Mouse (Mus musculus): ENCODE data around the gene Rev3l. TPM values are rescaled to one million over a fixed set of nuclear protein-coding genes. Genes with fewer than 3 reads are reported as not detected.

The Rev3l gene
- total RNA-seq (2022), result 10 to 100 TPM; 34.3 to 40.5 (median 37.6) TPM

DNA sequence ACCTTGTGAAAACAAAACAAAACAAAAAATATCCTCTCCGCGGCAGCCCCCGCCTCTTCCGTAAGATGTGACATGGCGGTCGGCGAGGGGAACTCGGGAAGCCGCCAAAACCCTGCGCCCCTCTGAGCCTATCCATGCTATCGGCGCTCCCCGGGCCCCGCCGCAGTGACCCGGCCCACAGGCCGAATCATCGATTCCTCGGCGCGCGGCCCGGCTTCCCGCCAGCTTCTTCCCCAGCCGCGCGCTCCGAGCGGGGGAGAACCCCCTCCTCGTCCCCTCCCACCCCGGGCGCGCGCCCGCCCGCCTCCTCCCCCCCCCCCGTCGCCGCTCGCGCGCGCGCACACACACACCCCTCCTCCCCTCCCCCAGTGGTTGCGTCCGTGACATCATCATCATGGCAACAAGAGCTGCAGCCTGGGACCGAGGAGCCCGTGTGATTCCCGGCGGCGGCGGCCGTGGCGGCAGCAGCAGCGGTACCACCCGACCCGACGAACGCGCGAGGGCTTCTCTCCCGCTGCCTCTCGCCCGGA, at the start of gene Rev3l:
TSS of gene Rev3l (plus strand) at position 383 of the 530 bp plus-strand sequence.
- peak; percentile 78 to 84 for DNase-seq (ENCODE audit: low spot score in 2 of 2)

DNA sequence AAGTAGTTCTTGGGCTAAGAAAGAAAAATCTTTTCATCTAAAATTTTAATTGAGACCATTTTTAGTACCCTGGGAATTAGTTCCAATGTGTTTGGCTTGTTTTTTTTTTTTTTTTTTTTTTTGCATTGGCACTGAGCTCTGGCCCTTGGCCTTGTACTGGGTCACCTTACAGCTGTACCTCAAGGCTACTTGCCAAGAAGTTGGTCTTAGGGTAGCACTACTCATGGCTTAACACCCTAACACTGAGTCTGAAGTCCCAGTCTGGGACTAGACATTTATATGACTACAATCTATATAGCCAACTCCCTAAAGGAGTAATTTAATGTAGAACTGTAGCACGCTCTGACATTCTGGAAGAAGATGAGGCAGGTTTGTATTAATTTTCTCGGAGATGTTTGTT, 49.4 kb upstream of the Rev3l start:
- no peak for DNase-seq (ENCODE audit: low spot score in 2 of 2)

DNA sequence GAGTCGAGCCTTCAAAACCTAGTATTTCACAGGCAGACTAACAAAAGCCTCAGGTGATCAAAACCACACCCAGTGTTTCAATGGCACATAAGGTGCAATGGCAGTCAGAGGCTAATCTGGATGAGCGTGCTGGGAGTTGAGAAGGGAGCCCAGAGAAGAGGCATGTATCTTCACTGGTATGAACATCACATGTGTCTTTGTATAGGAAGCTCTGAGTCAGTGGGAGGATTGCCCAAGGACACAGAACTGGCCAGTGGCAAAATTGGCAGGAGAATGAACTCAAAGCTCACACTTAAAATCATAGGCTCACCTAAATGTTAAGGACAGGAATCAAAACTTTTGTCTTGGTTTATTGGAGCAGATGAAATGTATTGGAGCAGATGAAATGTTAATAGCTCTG, 48.4 kb upstream of the Rev3l start:
- no peak for DNase-seq (ENCODE audit: low spot score in 2 of 2)

DNA sequence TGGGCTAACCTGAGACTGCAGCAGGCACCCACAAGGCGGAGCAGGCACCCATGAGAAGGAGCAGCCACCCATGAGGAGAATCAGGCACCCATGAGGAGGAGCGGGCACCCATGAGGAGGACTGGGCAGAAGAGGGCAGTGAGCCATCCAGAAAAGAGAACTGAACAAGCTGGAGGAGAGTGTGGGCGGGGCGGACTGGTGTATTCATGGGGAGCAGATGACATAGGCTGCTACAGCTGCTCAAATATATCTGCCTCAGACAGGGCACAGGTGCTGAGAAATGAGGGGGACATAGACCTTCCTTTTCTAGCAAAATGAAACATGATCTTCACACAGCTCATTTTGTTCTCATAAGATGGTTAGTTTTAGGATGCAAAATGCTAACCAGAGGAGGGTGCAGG, 45.1 kb upstream of the Rev3l start:
- peak in 1 of 2 experiments; percentile 30 for DNase-seq (ENCODE audit: low spot score in 2 of 2)

DNA sequence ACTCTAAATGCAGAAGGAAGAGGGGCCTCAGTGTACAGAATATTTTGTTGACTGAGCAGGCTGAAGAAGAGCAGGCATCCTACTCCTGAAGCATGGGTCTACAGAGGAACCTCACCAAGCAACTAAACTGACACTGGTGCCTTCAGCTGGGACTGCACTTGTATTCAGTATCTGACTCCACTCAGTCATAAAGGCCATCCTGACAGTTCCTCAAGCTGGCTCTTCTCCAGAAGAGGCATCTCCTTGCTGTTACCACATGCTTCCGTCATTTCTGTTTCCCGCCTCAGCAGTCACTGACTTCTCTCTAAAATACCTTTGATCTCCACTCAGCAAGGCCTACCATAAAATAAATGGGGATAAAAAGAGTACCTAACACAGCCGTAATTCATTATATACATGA, 44.1 kb upstream of the Rev3l start:
- no peak for DNase-seq (ENCODE audit: low spot score in 2 of 2)

DNA sequence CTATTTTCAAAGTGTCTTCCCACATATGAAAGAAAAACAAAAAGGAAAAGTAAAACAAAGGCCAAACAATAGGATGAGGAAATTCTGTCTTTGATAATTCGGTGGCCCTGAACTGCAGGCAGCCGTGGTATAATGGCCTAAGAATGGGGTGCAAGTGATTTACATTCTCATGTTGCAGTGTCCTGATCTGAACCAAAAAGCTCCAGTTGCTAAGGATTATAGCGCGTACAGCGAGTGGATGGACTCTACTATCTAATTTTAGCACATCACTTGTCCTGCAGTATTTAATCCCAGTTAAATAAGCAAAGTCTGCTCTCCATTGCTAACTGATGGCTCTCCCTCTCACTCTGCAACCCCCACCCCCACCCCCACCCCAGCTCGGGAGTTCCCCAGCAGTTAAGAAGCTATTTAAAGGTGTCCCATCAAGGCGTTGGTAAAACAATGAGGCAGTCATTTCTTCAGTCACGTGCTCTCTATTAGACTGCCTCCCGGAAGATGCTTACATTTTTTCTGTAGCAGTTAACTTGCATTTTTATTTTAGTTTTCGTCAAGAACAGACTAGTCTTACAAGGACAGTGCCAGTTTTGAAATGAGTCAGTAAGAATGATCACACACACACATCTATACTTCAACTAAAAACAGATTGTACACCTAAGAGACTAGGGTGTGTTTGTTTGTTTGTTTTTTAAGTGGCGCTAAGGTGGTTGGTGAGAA, 40.4 kb upstream of the Rev3l start:
- no peak for DNase-seq (ENCODE audit: low spot score in 2 of 2)

DNA sequence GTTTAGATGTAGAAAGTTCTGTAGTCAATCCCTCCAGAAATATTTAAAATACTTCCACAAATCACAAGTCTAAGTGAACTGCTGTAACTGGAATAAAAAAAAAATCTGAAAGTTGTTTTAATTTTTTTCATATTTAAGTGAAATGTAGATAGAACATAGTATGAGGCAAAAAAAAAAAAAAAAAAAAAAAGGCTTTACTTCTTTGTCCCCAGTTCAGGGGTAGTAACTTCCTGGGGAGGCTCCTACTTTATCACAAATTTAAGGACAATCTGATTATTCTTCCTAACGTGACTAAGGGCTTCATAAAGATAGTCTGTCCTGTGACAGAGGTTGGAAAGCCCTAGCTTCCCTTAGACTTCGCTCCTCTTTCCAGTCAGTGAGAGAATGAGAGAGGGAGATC, 39.8 kb upstream of the Rev3l start:
- no peak for DNase-seq (ENCODE audit: low spot score in 2 of 2)

DNA sequence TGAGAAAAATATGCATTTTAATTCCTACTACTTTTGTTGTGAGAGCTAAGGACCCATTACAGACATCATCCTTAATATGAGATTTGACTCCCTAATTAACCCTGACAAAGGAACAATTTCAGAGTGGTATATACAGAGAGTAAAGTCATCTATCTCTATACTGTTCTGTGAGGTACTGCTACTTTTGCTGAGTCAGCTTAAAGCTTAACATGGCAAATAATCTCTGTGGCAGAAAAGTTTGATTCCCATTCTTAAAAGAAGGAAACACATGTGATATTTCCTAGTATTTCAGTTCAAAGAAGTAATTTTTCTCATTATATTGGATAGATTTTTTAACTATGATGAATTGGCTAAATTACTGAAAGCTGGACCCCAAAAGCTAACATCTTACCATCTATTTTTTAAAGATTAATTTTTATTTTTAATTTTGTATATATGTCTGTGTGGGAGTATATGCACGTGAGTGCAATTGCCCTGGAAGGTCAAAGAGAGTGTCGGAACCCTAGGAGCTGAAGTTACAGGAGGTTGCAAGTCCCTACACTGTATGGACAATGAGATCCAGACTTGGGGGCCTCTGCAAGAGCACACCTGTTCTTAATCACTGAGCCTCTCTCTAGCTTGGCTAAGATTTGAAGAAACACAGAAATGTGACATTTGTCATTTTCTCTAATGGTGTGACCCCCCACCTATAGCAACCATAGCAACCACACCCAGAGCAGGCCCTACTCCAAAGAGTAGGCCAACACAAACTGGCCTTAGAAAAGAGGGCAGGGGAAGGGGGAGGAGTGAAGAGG, 24.0 kb upstream of the Rev3l start:
- DNase-seq (ENCODE audit: low spot score in 2 of 2), result no peak

DNA sequence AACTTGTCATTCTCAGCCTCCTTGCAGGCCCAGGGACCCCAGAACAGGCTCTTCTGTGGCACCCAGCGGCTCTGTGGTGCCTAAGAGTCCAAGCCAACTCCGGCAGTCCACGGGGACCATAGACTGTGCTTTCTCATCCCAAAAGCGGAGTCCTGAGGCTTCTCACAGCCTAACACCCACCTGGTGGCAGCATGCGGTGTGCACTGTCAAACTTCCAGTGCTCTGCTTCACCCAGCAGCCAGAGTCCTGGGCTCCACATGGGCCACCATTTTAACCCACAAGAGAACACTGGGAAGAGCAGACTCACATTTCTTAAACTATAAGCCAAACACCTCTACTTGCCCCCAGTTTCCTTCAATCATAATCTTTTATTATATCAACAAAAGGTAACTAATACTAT, 15.0 kb upstream of the Rev3l start:
- no peak for DNase-seq (ENCODE audit: low spot score in 2 of 2)

DNA sequence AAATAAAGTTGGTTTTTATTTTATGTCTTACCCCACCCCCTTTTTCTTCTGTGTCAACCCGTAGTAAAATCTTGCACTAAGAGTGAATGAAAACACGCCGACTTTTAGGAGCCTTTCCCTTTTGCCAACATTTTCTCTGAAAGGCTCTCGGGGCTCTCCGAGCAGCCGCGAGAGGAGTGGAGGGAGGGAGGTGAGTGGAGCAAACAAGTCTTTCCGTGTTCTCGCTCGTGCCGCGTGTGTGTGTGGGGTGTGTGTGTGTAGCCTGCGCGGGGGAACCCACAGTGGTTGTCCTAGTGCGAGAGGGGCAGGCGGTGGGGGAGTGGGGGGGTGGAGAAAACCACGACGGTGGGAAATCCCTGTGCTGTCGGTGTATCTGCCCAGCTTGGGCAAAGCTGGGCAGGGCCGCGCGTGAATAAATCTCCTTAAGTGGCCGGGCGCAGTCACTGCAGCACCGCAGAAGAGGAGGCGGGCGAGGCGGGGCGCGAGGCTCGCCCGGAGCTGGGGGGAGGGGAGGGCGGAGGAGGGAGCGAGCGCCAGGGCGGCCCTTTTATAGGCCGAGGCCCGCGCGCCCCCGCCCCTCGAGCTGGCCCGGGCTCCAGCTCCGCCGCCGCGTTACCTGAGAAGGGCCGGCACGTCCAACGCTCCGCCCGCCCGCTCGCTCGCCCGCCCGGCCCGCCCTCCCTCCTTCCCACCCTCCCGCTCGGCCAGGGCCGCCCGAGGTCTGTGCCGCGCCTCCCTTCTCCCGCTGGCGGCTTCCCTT, 762 bp upstream of the Rev3l start:
- peak; percentile 59 to 76 for DNase-seq (ENCODE audit: low spot score in 2 of 2)

DNA sequence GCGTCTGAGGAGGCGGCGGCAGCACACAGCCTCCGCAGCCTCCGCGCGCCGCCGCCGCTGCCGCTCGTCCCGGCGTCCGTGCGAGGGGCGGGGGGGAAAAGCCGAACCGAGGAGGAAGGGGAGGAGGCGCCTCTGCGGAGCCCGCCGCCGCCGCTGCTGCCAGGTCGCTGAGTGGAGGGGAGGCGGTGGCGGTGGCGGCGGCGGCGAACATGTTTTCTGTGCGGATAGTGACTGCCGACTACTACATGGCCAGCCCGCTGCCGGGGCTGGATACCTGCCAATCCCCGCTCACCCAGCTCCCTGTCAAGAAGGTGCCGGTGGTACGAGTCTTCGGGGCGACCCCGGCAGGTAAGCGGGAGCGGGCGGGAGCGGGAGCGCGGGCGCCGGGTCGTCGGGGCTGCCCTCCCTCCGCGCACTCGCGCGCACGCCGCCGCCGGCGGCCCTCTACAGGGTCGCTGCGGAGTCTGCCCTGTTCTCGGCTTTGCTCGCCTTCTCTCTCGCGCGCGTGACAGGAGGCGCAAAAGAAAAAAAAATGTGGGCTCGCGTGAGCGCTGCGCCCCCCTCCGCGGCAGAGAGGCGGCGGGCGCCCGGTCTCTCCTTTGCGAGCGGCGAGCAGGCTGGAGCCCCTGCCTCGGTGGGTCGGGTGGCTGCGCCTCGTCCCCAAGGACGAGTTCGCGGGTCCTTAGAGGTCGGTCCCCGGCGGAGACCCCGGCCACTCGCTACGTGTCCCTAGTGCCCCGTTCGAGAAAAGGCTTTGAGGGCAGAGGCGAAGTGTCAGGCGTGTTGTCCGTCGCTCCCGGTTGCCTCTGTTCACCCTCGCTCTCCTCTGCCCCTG, 565 bp downstream of the Rev3l start:
- peak; percentile 59 to 81 for DNase-seq (ENCODE audit: low spot score in 2 of 2)

DNA sequence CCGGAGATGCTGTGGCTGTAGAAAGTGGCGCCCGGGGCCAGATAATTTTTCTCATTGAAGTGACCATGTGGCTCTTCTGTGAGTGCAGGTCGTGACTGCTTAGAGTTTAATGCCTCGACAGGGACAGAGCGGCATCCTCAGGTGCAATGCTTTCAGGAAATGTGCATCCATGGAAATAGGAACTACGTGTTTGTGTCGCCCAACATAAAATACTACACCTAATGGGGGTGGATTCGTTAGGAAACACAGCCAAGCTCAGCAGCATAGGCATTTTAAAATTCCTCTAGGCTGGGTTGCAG, 1.1 kb downstream of the Rev3l start:
- DNase-seq (ENCODE audit: low spot score in 2 of 2), result peak; percentile 58 to 60

DNA sequence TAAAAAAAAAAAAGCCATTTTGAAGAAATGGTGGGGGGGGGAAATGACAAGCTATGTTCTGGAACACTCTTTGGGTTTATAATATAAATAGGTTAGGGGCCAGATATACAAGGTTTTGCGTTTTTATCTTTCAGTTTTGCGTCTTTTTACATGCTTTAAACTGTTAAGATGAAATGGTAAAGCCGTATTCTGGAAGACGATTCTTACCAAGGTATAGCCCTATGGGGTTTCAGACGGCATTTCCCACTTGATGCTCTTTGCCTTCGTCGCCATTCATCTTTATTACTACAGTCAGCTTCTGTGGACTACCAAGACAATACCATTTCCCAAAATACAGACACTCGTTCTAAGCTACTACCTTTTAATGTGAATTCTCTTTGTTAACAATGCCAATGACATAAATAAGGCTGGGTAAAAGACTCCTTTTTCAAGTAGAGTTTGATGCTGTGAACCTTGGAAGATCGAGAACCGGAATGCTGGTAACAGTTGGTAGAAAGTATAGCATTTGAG, 1.6 kb downstream of the Rev3l start:
- DNase-seq (ENCODE audit: low spot score in 2 of 2), result no peak

DNA sequence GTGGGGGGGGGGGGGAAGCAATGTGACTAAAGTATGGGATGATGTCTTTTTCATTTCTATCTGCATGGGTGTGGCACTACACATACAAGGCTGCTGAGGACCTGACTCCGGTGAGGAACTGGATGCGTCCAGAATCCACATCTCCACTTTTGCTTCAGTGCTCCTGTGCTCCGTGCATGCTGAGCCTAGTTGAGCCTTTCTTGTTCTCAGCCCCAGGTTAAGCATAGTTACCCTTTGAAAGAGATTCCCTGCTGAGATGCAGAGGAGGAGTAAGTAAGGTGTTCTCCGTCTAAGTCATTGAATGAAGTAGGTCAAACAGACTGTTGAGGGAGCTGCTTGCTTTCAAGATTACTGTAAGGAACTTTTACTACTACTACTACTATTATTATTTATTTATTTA, 4.3 kb downstream of the Rev3l start:
- DNase-seq (ENCODE audit: low spot score in 2 of 2), result no peak

DNA sequence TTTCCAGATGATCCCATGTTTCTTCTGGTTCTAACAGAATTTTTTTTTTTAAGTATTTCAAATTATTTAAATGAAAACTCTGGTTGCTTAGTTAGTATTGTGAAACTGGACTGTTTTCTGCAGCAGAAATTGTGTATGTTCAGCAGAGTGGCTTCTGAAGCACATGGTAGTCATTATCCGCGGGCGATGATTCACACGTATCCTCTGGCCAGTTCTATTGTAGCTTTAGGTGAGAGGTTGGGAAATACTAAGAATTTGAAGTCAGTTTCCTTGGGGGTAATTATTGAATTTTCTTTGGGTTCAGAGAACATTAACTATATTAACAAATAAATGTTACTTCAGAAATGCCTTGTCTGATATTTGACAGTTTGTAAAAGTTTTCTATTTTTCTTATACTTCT, 10.1 kb downstream of the Rev3l start:
- DNase-seq (ENCODE audit: low spot score in 2 of 2), result no peak

DNA sequence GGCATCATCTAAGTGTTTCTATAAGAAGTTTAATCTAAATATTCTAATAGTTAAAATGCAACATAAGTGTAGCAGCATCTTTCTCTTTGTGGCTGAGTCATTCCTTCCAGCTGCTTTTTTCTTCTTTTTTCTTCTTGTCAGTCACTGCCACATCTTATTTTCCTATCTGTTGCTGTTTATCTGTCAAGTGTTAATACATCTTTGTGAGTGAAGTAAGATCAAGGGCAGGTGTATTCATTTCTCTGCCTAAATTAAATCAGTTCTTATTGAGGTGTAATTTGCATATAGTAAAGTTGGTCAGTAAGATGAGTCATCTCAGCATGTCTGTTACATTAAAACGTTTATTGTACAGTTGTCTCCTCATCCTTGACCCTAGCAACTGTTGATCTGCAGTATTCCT, 32.8 kb downstream of the Rev3l start:
- no peak for DNase-seq (ENCODE audit: low spot score in 2 of 2)

DNA sequence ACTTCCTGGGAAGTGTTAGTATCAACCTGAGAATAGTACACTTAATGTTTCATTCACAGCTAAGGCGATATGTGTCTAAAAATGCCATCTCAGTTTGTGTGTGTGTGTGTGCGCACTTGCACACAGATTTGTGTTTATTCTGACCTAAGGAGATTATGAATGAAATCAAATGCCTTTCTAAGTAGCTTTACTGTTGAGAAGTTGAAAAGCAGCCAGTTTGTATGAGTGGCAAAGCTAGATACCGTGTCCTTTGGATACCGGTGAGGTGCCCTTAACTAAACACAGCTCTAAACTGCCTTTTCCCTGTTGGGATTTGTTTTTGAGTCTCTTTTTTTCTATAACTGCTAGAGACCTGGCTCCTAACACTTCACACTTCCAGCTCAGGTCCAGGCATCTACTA, 34.8 kb downstream of the Rev3l start:
- DNase-seq (ENCODE audit: low spot score in 2 of 2), result no peak

DNA sequence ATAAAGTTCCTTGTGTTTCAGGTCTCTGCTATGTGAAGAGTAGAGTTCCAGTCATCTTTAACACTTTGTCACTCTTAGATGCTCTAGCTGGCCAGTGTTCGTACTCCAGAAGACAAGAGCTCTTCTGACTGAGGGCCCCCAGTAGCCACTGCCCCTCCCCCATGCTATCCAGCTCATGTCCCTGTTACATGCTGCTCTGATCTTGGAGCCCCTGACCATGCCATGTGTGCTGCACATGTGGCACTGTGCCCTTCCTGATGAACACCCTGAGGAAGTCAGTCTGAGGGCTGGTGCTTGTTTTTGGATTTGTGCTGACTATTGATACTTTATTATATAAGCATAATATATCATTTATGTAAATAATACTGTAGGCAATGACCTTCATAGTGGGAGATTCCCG, 40.3 kb downstream of the Rev3l start:
- no peak for DNase-seq (ENCODE audit: low spot score in 2 of 2)

DNA sequence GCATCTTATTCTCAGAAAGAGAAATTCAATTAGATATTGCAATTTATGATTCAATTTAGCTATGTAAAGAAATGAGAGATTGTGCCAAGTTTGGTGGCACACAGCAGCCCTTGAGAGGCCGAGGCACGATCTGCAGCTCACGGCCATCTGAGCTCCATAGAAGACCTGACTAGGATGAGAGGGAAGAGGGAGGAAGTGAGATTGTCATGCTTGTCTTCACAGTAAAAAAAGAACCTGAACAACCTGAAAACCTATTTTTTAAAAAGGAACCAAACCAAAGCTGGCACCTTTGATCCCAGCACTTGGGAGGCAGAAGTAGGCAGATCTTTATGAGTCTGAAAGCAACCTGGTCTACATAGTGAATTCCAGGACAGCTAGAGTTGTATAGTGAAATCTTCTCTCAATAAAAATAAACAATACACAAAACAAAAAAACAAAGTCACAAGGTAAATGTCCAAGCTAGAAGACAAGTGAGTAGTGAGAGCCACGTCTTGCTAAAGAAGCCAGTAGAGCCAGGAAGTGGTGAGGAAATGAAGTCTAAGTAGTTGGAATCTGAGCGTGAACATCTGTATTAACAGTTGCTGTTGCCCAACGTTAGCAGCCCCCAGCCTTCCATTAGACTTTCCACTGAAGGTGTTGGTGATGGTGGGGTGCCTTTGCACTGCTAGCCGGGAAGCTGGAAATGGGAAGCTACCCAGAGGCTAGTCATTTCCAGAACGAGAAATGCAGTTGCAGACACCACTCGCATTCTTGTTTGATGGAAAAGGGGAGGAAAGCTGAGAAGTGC, 42.2 kb downstream of the Rev3l start:
- no peak for DNase-seq (ENCODE audit: low spot score in 2 of 2)

DNA sequence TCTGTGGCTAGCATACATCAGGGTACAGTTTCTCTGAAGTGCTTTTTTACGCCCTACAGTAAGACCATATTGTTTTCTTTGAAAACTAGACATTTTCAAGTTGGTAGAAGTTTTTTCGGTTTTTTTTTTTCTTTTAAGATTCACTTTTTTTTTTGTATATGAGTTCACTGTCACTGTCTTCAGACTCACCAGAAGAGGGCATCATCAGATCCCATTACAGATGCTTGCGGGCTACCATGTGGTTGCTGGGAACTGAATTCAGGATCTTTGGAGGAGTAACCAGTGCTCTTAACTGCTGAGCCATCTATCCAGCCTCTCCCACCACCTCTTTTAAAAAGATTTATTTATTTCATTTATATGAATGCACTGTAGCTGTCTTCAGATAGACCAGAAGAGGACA, 45.0 kb downstream of the Rev3l start:
- no peak for DNase-seq (ENCODE audit: low spot score in 2 of 2)
